Mouse (Mus musculus) liver, postnatal 0 days (tissue): Measurements from ENCODE around the gene Gm17018.

ENCODE experiments used
- CTCF ChIP-seq: sonication (generic); IDR thresholded peaks from 2 replicates; pipeline ENCODE4 v1.5.1; 2016; ENCODE audit warnings: antibody characterized with exemption, low read depth
- EP300 ChIP-seq: IDR thresholded peaks from 2 replicates; pipeline ENCODE4 v1.6.1; 2016; ENCODE audit warnings: antibody characterized with exemption, low read depth, mild to moderate bottlenecking

GRCm38 (mm10) chr19:45621061-45621460, 60.6 kb downstream of the Gm17018 start:
- no peak for TF ChIP-seq CTCF
- TF ChIP-seq EP300: no peak
